Mouse (Mus musculus): Measurements from ENCODE around the gene Robo4. TPM values are rescaled to one million over a fixed set of nuclear protein-coding genes. Genes with fewer than 3 reads are reported as not detected.

The Robo4 gene
- total and polyA plus RNA-seq, 3 experiments, result not detected

- TF ChIP-seq GABPA (IDR thresholded peaks at IDR 0.05; ENCODE audit: low read depth, low read length) (no peak), POLR2A (IDR thresholded peaks at IDR 0.05; ENCODE audit: control insufficient read depth in 1 of 2, insufficient read depth in 1 of 2, low read depth in 1 of 2, low read length in 2 of 2, poor library complexity in 1 of 2) (no peak), RAD21 (IDR thresholded peaks at IDR 0.05; ENCODE audit: low read depth, low read length) (no peak), EP300 (IDR thresholded peaks at IDR 0.05; ENCODE audit: low read depth in 1 of 2, low read length in 2 of 2) (no peak), KAT2A (conservative IDR thresholded peaks at IDR 0.05; ENCODE audit: low read depth, low read length) (no peak), ETS1 (IDR thresholded peaks at IDR 0.05; ENCODE audit: low read depth, low read length) (no peak), SIN3A (IDR thresholded peaks at IDR 0.05; ENCODE audit: low read length) (no peak), NRF1 (IDR thresholded peaks at IDR 0.05; ENCODE audit: insufficient read depth, low read depth, low read length, poor library complexity, severe bottlenecking) (no peak), JUND (IDR thresholded peaks at IDR 0.05; ENCODE audit: low read depth, low read length) (no peak), ELF1 (IDR thresholded peaks at IDR 0.05; ENCODE audit: low read depth, low read length) (no peak), MAFK (IDR thresholded peaks at IDR 0.05; ENCODE audit: borderline replicate concordance, low read depth, low read length) (no peak), MXI1 (IDR thresholded peaks at IDR 0.05; ENCODE audit: low read depth, low read length) (no peak), POLR2AphosphoS5 (IDR thresholded peaks at IDR 0.05; ENCODE audit: borderline replicate concordance, low read depth, low read length) (no peak), TAL1 (IDR thresholded peaks at IDR 0.05; ENCODE audit: low read length) (no peak), CHD2 (IDR thresholded peaks at IDR 0.05; ENCODE audit: low read length) (no peak), MYC (IDR thresholded peaks at IDR 0.05; ENCODE audit: low read depth, low read length) (no peak), CHD1 (IDR thresholded peaks at IDR 0.05; ENCODE audit: low read depth, low read length) (no peak), SMC3 (IDR thresholded peaks at IDR 0.05; ENCODE audit: low read depth, low read length) (no peak)
- DNase-seq (ENCODE audit: low read depth, low spot score), result no peak
These were observed 11.3 kb downstream of the Robo4 start for GRCm38 (mm10) chr9:37412989-37413388.

GRCm38 (mm10) chr9:37414666-37415065, 13.0 kb downstream of the Robo4 start:
- H3K9ac ChIP-seq (ENCODE audit: control insufficient read depth, low read depth, low read length, poor library complexity, severe bottlenecking), result no peak overlapping the region

More at GRCm38 (mm10) chr9:37412989-37413388, 11.3 kb downstream of the Robo4 start:
- H3K4me1 ChIP-seq (ENCODE audit: control insufficient read depth in 1 of 2, insufficient read depth in 2 of 2, low read length in 2 of 2), result no peaks in the 10 kb centered on the region
- no peaks in the 10 kb centered on the region for H3K79me2 ChIP-seq (ENCODE audit: control insufficient read depth, insufficient read depth, low read length, poor library complexity)
- H3K9me3 ChIP-seq (replicated peaks; ENCODE audit: insufficient read depth, low read length), result no peaks in the 10 kb centered on the region
- no peak overlapping the region for H3K9ac ChIP-seq (ENCODE audit: control insufficient read depth, low read depth, low read length, poor library complexity, severe bottlenecking)
- no peak overlapping the region for H3K4me3 ChIP-seq (ENCODE audit: control insufficient read depth in 1 of 2, insufficient read depth in 1 of 2, low read depth in 2 of 2, low read length in 2 of 2)
- H3K27ac ChIP-seq (ENCODE audit: control insufficient read depth, low read depth, low read length), result no peak overlapping the region
- H3K36me3 ChIP-seq (ENCODE audit: control insufficient read depth in 1 of 2, insufficient read depth in 2 of 2, low read length in 2 of 2), result no peaks in the 10 kb centered on the region
- H3K27me3 ChIP-seq (ENCODE audit: control insufficient read depth in 1 of 2, insufficient read depth in 2 of 2, low read length in 2 of 2), result peaks cover 20 to 43% of the 10 kb centered on the region in 2 experiments

More at GRCm38 (mm10) chr9:37414666-37415065, 13.0 kb downstream of the Robo4 start:
- Histone ChIP-seq H3K36me3 (ENCODE audit: control insufficient read depth in 1 of 2, insufficient read depth in 2 of 2, low read length in 2 of 2) (no peaks in the 10 kb centered on the region), H3K4me1 (ENCODE audit: control insufficient read depth in 1 of 2, insufficient read depth in 2 of 2, low read length in 2 of 2) (no peaks in the 10 kb centered on the region), H3K9me3 (replicated peaks; ENCODE audit: insufficient read depth, low read length) (no peaks in the 10 kb centered on the region), H3K27me3 (ENCODE audit: control insufficient read depth in 1 of 2, insufficient read depth in 2 of 2, low read length in 2 of 2) (peaks cover 20 to 30% of the 10 kb centered on the region in 2 experiments), H3K79me2 (ENCODE audit: control insufficient read depth, insufficient read depth, low read length, poor library complexity) (no peaks in the 10 kb centered on the region), H3K4me3 (ENCODE audit: control insufficient read depth in 1 of 2, insufficient read depth in 1 of 2, low read depth in 2 of 2, low read length in 2 of 2) (no peak overlapping the region), H3K27ac (ENCODE audit: control insufficient read depth, low read depth, low read length) (no peak overlapping the region)
- TF ChIP-seq HCFC1 (IDR thresholded peaks at IDR 0.05; ENCODE audit: low read depth, low read length) (no peak), KAT2A (conservative IDR thresholded peaks at IDR 0.05; ENCODE audit: low read depth, low read length) (no peak), MAX (IDR thresholded peaks at IDR 0.05; ENCODE audit: low read length) (no peak), TBP (IDR thresholded peaks at IDR 0.05; ENCODE audit: low read depth, low read length) (no peak), E2F4 (IDR thresholded peaks at IDR 0.05; ENCODE audit: borderline replicate concordance, low read depth, low read length) (no peak), POLR2A (IDR thresholded peaks at IDR 0.05; ENCODE audit: control insufficient read depth in 1 of 2, insufficient read depth in 1 of 2, low read depth in 1 of 2, low read length in 2 of 2, poor library complexity in 1 of 2) (no peak), CHD1 (IDR thresholded peaks at IDR 0.05; ENCODE audit: low read depth, low read length) (no peak), RAD21 (IDR thresholded peaks at IDR 0.05; ENCODE audit: low read depth, low read length) (no peak), ZKSCAN1 (IDR thresholded peaks at IDR 0.05; ENCODE audit: low read depth, low read length) (no peak), ZC3H11A (IDR thresholded peaks at IDR 0.05; ENCODE audit: low read depth, low read length) (no peak), ETS1 (IDR thresholded peaks at IDR 0.05; ENCODE audit: low read depth, low read length) (no peak), GABPA (IDR thresholded peaks at IDR 0.05; ENCODE audit: low read depth, low read length) (no peak)
- DNase-seq (ENCODE audit: low read depth, low spot score), result no peak

All from MEL (cell line).